Comparison of ENCODE assay signal across 8 mouse cellular contexts in the genomic region with DNA sequence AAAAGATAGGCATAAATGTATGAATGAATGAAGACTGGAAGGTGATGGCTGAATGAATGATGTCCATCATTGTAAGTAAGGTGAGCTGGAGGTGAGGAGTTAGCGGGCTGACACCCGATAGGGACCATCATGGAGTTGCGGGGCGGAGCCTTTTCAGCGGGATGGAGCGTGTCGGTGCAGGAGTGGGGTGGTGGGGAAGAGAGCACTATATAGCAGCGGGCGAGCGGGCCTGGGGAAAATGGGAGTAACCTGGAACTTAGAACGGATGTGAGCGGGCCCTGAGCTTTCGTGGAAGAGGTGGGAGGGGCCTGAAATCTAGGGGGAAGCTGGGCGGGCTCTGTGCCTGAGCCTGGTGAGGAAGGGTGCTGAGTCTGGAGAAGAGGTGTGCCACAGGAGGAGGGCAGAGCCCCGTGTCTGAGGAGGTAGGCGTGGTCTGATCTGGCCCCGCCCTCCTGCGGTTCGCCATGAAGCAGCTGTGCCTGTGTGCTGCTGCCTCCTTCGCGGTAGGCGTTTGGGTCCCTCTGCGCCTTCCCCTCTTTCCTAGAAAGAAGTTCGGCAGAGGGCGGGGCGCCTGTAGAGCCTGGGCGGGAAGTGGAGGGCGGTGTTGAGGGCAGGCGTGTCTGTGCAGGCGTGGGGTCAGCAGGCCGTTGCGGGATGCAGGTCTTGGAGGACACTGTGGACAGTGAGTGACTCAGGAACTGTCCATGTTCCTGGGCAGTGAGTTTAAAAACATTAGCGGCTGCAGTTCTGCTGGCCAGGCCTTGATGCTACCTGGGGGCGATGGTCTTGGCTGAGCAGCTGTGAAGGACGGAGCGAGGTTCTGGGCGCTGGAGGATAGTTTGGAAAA. TPM values are rescaled to one million over a fixed set of nuclear protein-coding genes. Genes with fewer than 3 reads are reported as not detected.
A peak's percentile ranks its signal among the peaks of the same experiment; 100 is the strongest.
DNase-seq lines count a peak whose midpoint lies in the region; ATAC-seq and TF ChIP-seq lines count a peak whose summit lies in the region.

No protein-coding gene starts in this region.

- peak overlapping the region; percentile 73 for H3K4me3 ChIP-seq in gastrocnemius, adult 2 months

- no peak for TF ChIP-seq CTCF in gastrocnemius, adult 2 months (IDR thresholded peaks at IDR 0.05)

- intact Hi-C loops in gastrocnemius, adult 2 months (cut with DNase I), result no loop called here

- H3K27ac ChIP-seq in gastrocnemius, adult 2 months, result peak overlapping the region; percentile 59

- DNase-seq in gastrocnemius, adult 2 months, result peak; percentile 84
- DNase-seq in hindlimb bud, embryonic 11.5 days (ENCODE audit: extremely low spot score, low read depth, low spot score), result peak; percentile 58
- peak; percentile 69 to 87 for DNase-seq in left cerebral cortex, adult 8-10 months (ENCODE audit: low spot score in 2 of 2)
- DNase-seq in right cerebral cortex, adult 18-20 months, result peak; percentile 91
- DNase-seq in urinary bladder, postnatal 14 days (ENCODE audit: low spot score), result peak; percentile 90

- ATAC-seq in activated CD4-positive, CD25-positive, alpha-beta regulatory T cell, adult 4 months, result peak; percentile 93
- peak; percentile 98 for ATAC-seq in common myeloid progenitor, adult 5-6 weeks (replicated peaks; ENCODE audit: low read depth, poor library complexity, severe bottlenecking)
- peak; percentile 96 for ATAC-seq in megakaryocyte, adult 5-6 weeks (ENCODE audit: poor library complexity, severe bottlenecking)

RNA-seq across cellular contexts. Expression of a gene that starts 5.1 kb away (rescaled TPM):
- polyA plus RNA-seq in activated CD4-positive, CD25-positive, alpha-beta regulatory T cell, adult 4 months (2017; shearing (Covaris generic)), result 1 to 10 TPM; 1.1 to 1.7 TPM
- total RNA-seq in common myeloid progenitor, adult 5-6 weeks (2017), result 8.1 and 10.6 TPM in 2 replicates
- 10 to 100 TPM in 1 of 2 experiments, 1 to 10 TPM in 1; 6.8 to 10.5 TPM for total RNA-seq in gastrocnemius, adult 2 months (2021)
- total RNA-seq in left cerebral cortex, adult 8-10 months (2022), result 10 to 100 TPM; 39.7 to 47.9 (median 43.1) TPM
- total RNA-seq in megakaryocyte, adult 5-6 weeks (2015), result 1.0 and 1.1 TPM in 2 replicates
- total RNA-seq in megakaryocyte, adult 5-6 weeks (2017), result 1.7 and 1.8 TPM in 2 replicates

RNA-seq across cellular contexts. Expression of a gene that starts 5.9 kb away (rescaled TPM):
- 10 to 100 TPM; 23.1 TPM for polyA plus RNA-seq in activated CD4-positive, CD25-positive, alpha-beta regulatory T cell, adult 4 months (2017; shearing (Covaris generic))
- total RNA-seq in common myeloid progenitor, adult 5-6 weeks (2017), result 3.7 and 5.2 TPM in 2 replicates
- total RNA-seq in gastrocnemius, adult 2 months (2021), result 1 to 10 TPM; 4.7 to 5.6 TPM
- total RNA-seq in left cerebral cortex, adult 8-10 months (2022), result 10 to 100 TPM; 21.8 to 27.9 (median 25.2) TPM
- total RNA-seq in megakaryocyte, adult 5-6 weeks (2015), result 6.3 and 8.0 TPM in 2 replicates
- total RNA-seq in megakaryocyte, adult 5-6 weeks (2017), result 2.5 and 6.4 TPM in 2 replicates

RNA-seq across cellular contexts. Expression of a gene that starts 15.4 kb away (rescaled TPM):
- polyA plus RNA-seq in activated CD4-positive, CD25-positive, alpha-beta regulatory T cell, adult 4 months (2017; shearing (Covaris generic)), result 1 to 10 TPM; 8.1 to 9.8 TPM
- total RNA-seq in common myeloid progenitor, adult 5-6 weeks (2017), result 3.6 and 5.5 TPM in 2 replicates
- total RNA-seq in gastrocnemius, adult 2 months (2021), result 1 to 10 TPM; 1.8 TPM
- 1 to 10 TPM; 2.7 to 5.4 (median 3.3) TPM for total RNA-seq in left cerebral cortex, adult 8-10 months (2022)
- total RNA-seq in megakaryocyte, adult 5-6 weeks (2015), result 3.0 and 5.4 TPM in 2 replicates
- total RNA-seq in megakaryocyte, adult 5-6 weeks (2017), result 3.4 and 4.9 TPM in 2 replicates

RNA-seq across cellular contexts. Expression of a gene that starts 27.4 kb away (rescaled TPM):
- polyA plus RNA-seq in activated CD4-positive, CD25-positive, alpha-beta regulatory T cell, adult 4 months (2017; shearing (Covaris generic)), result 1 to 10 TPM; 1.5 to 2.5 TPM
- 1.4 and 2.1 TPM in 2 replicates for total RNA-seq in common myeloid progenitor, adult 5-6 weeks (2017)
- 1 to 10 TPM; 2.5 to 3.9 TPM for total RNA-seq in gastrocnemius, adult 2 months (2021)
- 1 to 10 TPM; 3.3 to 5.4 (median 3.9) TPM for total RNA-seq in left cerebral cortex, adult 8-10 months (2022)
- total RNA-seq in megakaryocyte, adult 5-6 weeks (2015), result 1.7 and 2.0 TPM in 2 replicates
- total RNA-seq in megakaryocyte, adult 5-6 weeks (2017), result 2.3 and 2.4 TPM in 2 replicates

RNA-seq across cellular contexts. Expression of a gene that starts 32.6 kb away (rescaled TPM):
- under 1 TPM in 1 of 2 experiments, not detected in 1; 0.89 TPM for polyA plus RNA-seq in activated CD4-positive, CD25-positive, alpha-beta regulatory T cell, adult 4 months (2017; shearing (Covaris generic))
- total RNA-seq in common myeloid progenitor, adult 5-6 weeks (2017), result 8.4 and 26.1 TPM in 2 replicates
- 1 to 10 TPM; 5.6 to 6.7 TPM for total RNA-seq in gastrocnemius, adult 2 months (2021)
- 10 to 100 TPM; 10.3 to 17.2 (median 14.0) TPM for total RNA-seq in left cerebral cortex, adult 8-10 months (2022)
- total RNA-seq in megakaryocyte, adult 5-6 weeks (2015), result 1.9 and 8.9 TPM in 2 replicates
- total RNA-seq in megakaryocyte, adult 5-6 weeks (2017), result 6.5 and 11.4 TPM in 2 replicates

Comparison
In these comparisons a context has a peak if more than half of its experiments do, and no peak if none do; other contexts are left out.
1. Peak in every context shown above with its lines: DNase-seq, ATAC-seq, H3K4me3 ChIP-seq and H3K27ac ChIP-seq.